ENCODE assay signal across 8 mouse cellular contexts in the genomic region with DNA sequence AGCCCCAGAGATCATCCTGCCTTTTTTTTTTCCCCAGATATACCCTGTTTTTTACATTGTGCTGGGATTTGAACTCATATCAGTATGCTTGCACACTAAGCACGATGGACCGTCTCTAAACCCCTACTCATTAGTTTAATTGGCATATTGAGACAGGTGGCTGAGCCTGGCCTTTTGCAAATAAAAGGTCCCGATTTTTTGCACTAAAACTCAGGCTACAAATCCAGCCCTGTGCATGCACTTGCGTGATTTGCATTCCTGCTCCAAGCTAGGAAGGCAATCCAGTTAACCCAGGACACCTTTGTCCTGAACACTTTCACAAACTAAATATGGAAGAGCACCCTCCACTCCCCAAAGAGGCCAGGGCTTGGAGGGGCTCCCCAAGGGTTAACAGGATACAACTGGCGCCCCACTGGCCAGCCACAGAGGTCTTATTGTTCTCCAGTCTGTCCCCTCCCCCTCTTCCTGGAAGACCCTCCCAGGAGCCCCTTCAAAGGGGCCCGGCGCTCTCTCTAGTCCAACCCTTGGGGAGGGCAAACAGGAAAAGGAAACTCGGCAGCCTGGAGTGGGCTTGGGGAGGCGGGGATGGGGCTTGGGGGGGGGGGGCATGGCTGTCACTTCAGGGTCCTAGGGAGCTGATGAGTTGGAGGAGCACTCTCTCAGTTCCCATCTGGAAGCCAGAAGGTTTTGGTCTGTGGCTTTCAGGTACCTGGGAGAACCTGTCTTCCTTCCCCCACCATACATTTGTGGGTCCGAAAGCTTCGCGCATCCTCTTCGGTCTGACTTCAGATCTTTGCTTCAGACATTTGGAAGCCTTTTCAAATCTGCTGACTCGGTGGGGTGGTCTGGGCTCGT. TPM values are rescaled to one million over a fixed set of nuclear protein-coding genes. Genes with fewer than 3 reads are reported as not detected.
DNase-seq lines count a peak whose midpoint lies in the region; ATAC-seq and TF ChIP-seq lines count a peak whose summit lies in the region.

No protein-coding gene starts in this region.

- H3K36me3 ChIP-seq in kidney, embryonic 16.5 days (ENCODE audit: insufficient read depth, low read length) = no peaks in the 10 kb centered on the region
- H3K36me3 ChIP-seq in forebrain, embryonic 14.5 days (ENCODE audit: control insufficient read depth, insufficient read depth, low read length) = no peaks in the 10 kb centered on the region
- H3K36me3 ChIP-seq in intestine, postnatal 0 days (ENCODE audit: control insufficient read depth, insufficient read depth) = no peaks in the 10 kb centered on the region
- H3K36me3 ChIP-seq in midbrain, embryonic 11.5 days (ENCODE audit: control insufficient read depth, insufficient read depth, low read length) = no peaks in the 10 kb centered on the region

- peak overlapping the region; percentile 82 for H3K9ac ChIP-seq in kidney, embryonic 16.5 days (replicated peaks; ENCODE audit: low read length)
- peak overlapping the region; percentile 54 for H3K9ac ChIP-seq in forebrain, embryonic 14.5 days (ENCODE audit: low read length)
- H3K9ac ChIP-seq in intestine, postnatal 0 days (ENCODE audit: low read depth, low read length) = peak overlapping the region; percentile 69
- peak overlapping the region; percentile 62 for H3K9ac ChIP-seq in midbrain, embryonic 11.5 days (ENCODE audit: low read length)

- H3K27me3 ChIP-seq in kidney, embryonic 16.5 days (ENCODE audit: insufficient read depth, low read length) = no peaks in the 10 kb centered on the region
- no peaks in the 10 kb centered on the region for H3K27me3 ChIP-seq in forebrain, embryonic 14.5 days (replicated peaks; ENCODE audit: control insufficient read depth, insufficient read depth, low read length)
- H3K27me3 ChIP-seq in intestine, postnatal 0 days (replicated peaks; ENCODE audit: control insufficient read depth, insufficient read depth, low read length) = no peaks in the 10 kb centered on the region
- no peaks in the 10 kb centered on the region for H3K27me3 ChIP-seq in midbrain, embryonic 11.5 days (ENCODE audit: control insufficient read depth, insufficient read depth, low read length)

- no peaks in the 10 kb centered on the region for H3K9me3 ChIP-seq in kidney, embryonic 16.5 days (ENCODE audit: low read length)
- no peaks in the 10 kb centered on the region for H3K9me3 ChIP-seq in forebrain, embryonic 14.5 days (replicated peaks; ENCODE audit: control insufficient read depth, low read length)
- H3K9me3 ChIP-seq in intestine, postnatal 0 days (ENCODE audit: control insufficient read depth) = no peaks in the 10 kb centered on the region
- H3K9me3 ChIP-seq in midbrain, embryonic 11.5 days (ENCODE audit: control insufficient read depth, low read length) = no peaks in the 10 kb centered on the region

- peak overlapping the region; percentile 53 for H3K4me3 ChIP-seq in kidney, embryonic 16.5 days (ENCODE audit: low read length)
- H3K4me3 ChIP-seq in forebrain, embryonic 14.5 days (ENCODE audit: low read depth, low read length) = peak overlapping the region; percentile 17
- peak overlapping the region; percentile 40 for H3K4me3 ChIP-seq in intestine, postnatal 0 days (ENCODE audit: low read depth, low read length)
- peak overlapping the region; percentile 28 for H3K4me3 ChIP-seq in midbrain, embryonic 11.5 days (ENCODE audit: low read depth, low read length)

- H3K27ac ChIP-seq in kidney, embryonic 16.5 days (ENCODE audit: low read length) = peak overlapping the region; percentile 99
- peak overlapping the region; percentile 63 for H3K27ac ChIP-seq in forebrain, embryonic 14.5 days (ENCODE audit: low read depth, low read length)
- H3K27ac ChIP-seq in intestine, postnatal 0 days (ENCODE audit: low read depth, low read length) = peak overlapping the region; percentile 95
- peak overlapping the region; percentile 84 for H3K27ac ChIP-seq in midbrain, embryonic 11.5 days (ENCODE audit: low read depth, low read length)

- peak overlapping the region; percentile 77 for H3K4me2 ChIP-seq in kidney, embryonic 16.5 days (replicated peaks; ENCODE audit: low read depth, low read length)
- peak overlapping the region; percentile 51 for H3K4me2 ChIP-seq in forebrain, embryonic 14.5 days (ENCODE audit: low read length)
- peak overlapping the region; percentile 71 for H3K4me2 ChIP-seq in intestine, postnatal 0 days (replicated peaks; ENCODE audit: low read depth)
- peak overlapping the region; percentile 62 for H3K4me2 ChIP-seq in midbrain, embryonic 11.5 days

- H3K4me1 ChIP-seq in kidney, embryonic 16.5 days (ENCODE audit: insufficient read depth, low read length) = peaks cover 47% of the 10 kb centered on the region
- H3K4me1 ChIP-seq in forebrain, embryonic 14.5 days (ENCODE audit: control insufficient read depth, insufficient read depth, low read length) = peaks cover 28% of the 10 kb centered on the region
- H3K4me1 ChIP-seq in intestine, postnatal 0 days (replicated peaks; ENCODE audit: control insufficient read depth, insufficient read depth, low read length) = peaks cover 4% of the 10 kb centered on the region; the same call in 1 of the 2 replicates
- peaks cover 38% of the 10 kb centered on the region for H3K4me1 ChIP-seq in midbrain, embryonic 11.5 days (ENCODE audit: control insufficient read depth, insufficient read depth, low read length)

- ATAC-seq in kidney, embryonic 16.5 days (ENCODE audit: low FRiP score, low TSS enrichment) = peak; percentile 72
- ATAC-seq in forebrain, embryonic 14.5 days = peak; percentile 71
- ATAC-seq in intestine, postnatal 0 days = no peak
- peak; percentile 88 for ATAC-seq in midbrain, embryonic 11.5 days (ENCODE audit: low FRiP score)
- ATAC-seq in frontal cortex, adult (ENCODE audit: low TSS enrichment) = no peak
- no peak for ATAC-seq in CD4-positive, CD25-positive, alpha-beta regulatory T cell, adult 4 months

- under 1% methylated on average over 14 of the region's 15 CpGs for WGBS in kidney, embryonic 16.5 days
- 1% methylated on average over 15 of the region's 15 CpGs for WGBS in forebrain, embryonic 14.5 days
- 4% methylated on average over 15 of the region's 15 CpGs for WGBS in intestine, postnatal 0 days
- WGBS in midbrain, embryonic 11.5 days = under 1% methylated on average over 14 of the region's 15 CpGs

- no peak for DNase-seq in kidney, adult 8-10 months
- DNase-seq in forebrain, embryonic 14.5 days (ENCODE audit: low spot score) = peak; percentile 75
- DNase-seq in midbrain, embryonic 11.5 days (ENCODE audit: low spot score, missing footprints) = peak; percentile 96
- DNase-seq in frontal cortex, postnatal 14 days (ENCODE audit: low spot score in 2 of 2) = no peak

- TF ChIP-seq CTCF in intestine, postnatal 0 days (IDR thresholded peaks at IDR 0.05; ENCODE audit: low read depth) = no peak

RNA-seq across cellular contexts. Expression of gene Ier2, which starts 7.1 kb away (rescaled TPM):
- 73.5 and 78.0 TPM in 2 replicates for polyA plus RNA-seq in kidney, embryonic 16.5 days (2015; fragmentation: Nextera tagmentation; extraction: Ambion mirVana)
- 26.5 and 29.3 TPM in 2 replicates for polyA plus RNA-seq in forebrain, embryonic 14.5 days (2014; fragmentation: Nextera tagmentation; extraction: Ambion mirVana)
- 77.3 and 79.4 TPM in 2 replicates for polyA plus RNA-seq in intestine, postnatal 0 days (2015; fragmentation: Nextera tagmentation; extraction: Ambion mirVana)
- polyA plus RNA-seq in midbrain, embryonic 11.5 days (2014; fragmentation: Nextera tagmentation; extraction: Ambion mirVana) = 49.9 and 52.9 TPM in 2 replicates
- 10 to 100 TPM; 39.5 to 42.6 TPM for polyA plus RNA-seq in CD4-positive, CD25-positive, alpha-beta regulatory T cell, adult 4 months (2017; shearing (Covaris generic))

RNA-seq across cellular contexts. Expression of gene Trmt1, which starts 30.5 kb away (rescaled TPM):
- polyA plus RNA-seq in kidney, embryonic 16.5 days (2015; fragmentation: Nextera tagmentation; extraction: Ambion mirVana) = 81.5 and 82.9 TPM in 2 replicates
- 47.8 and 52.3 TPM in 2 replicates for polyA plus RNA-seq in forebrain, embryonic 14.5 days (2014; fragmentation: Nextera tagmentation; extraction: Ambion mirVana)
- polyA plus RNA-seq in intestine, postnatal 0 days (2015; fragmentation: Nextera tagmentation; extraction: Ambion mirVana) = 22.3 and 23.7 TPM in 2 replicates
- polyA plus RNA-seq in midbrain, embryonic 11.5 days (2014; fragmentation: Nextera tagmentation; extraction: Ambion mirVana) = 39.9 and 45.6 TPM in 2 replicates
- polyA plus RNA-seq in CD4-positive, CD25-positive, alpha-beta regulatory T cell, adult 4 months (2017; shearing (Covaris generic)) = 10 to 100 TPM; 45.0 to 60.3 TPM

RNA-seq across cellular contexts. Expression of gene Nacc1, which starts 32.1 kb away (rescaled TPM):
- 22.5 and 26.7 TPM in 2 replicates for polyA plus RNA-seq in kidney, embryonic 16.5 days (2015; fragmentation: Nextera tagmentation; extraction: Ambion mirVana)
- 17.0 and 17.6 TPM in 2 replicates for polyA plus RNA-seq in forebrain, embryonic 14.5 days (2014; fragmentation: Nextera tagmentation; extraction: Ambion mirVana)
- 9.3 and 9.8 TPM in 2 replicates for polyA plus RNA-seq in intestine, postnatal 0 days (2015; fragmentation: Nextera tagmentation; extraction: Ambion mirVana)
- 18.6 and 21.4 TPM in 2 replicates for polyA plus RNA-seq in midbrain, embryonic 11.5 days (2014; fragmentation: Nextera tagmentation; extraction: Ambion mirVana)
- 1 to 10 TPM; 8.1 to 9.1 TPM for polyA plus RNA-seq in CD4-positive, CD25-positive, alpha-beta regulatory T cell, adult 4 months (2017; shearing (Covaris generic))

RNA-seq across cellular contexts. Expression of gene Lyl1, which starts 45.7 kb away (rescaled TPM):
- 7.9 and 8.1 TPM in 2 replicates for polyA plus RNA-seq in kidney, embryonic 16.5 days (2015; fragmentation: Nextera tagmentation; extraction: Ambion mirVana)
- 2.9 and 3.8 TPM in 2 replicates for polyA plus RNA-seq in forebrain, embryonic 14.5 days (2014; fragmentation: Nextera tagmentation; extraction: Ambion mirVana)
- 3.5 and 3.9 TPM in 2 replicates for polyA plus RNA-seq in intestine, postnatal 0 days (2015; fragmentation: Nextera tagmentation; extraction: Ambion mirVana)
- polyA plus RNA-seq in midbrain, embryonic 11.5 days (2014; fragmentation: Nextera tagmentation; extraction: Ambion mirVana) = 5.1 and 6.5 TPM in 2 replicates
- 1 to 10 TPM; 2.0 to 2.6 TPM for polyA plus RNA-seq in CD4-positive, CD25-positive, alpha-beta regulatory T cell, adult 4 months (2017; shearing (Covaris generic))

Comparison
In these comparisons a context has a peak if more than half of its experiments do, and no peak if none do; other contexts are left out.
1. ATAC-seq: peak in kidney, embryonic 16.5 days (single experiment), forebrain, embryonic 14.5 days (single experiment) and midbrain, embryonic 11.5 days (single experiment); none in intestine, postnatal 0 days (single experiment), frontal cortex, adult (single experiment) and CD4-positive, CD25-positive, alpha-beta regulatory T cell, adult 4 months (single experiment).
2. DNase-seq: peak in forebrain, embryonic 14.5 days (single experiment) and midbrain, embryonic 11.5 days (single experiment); none in kidney, adult 8-10 months (0 of 2) and frontal cortex, postnatal 14 days (0 of 2).
3. Peak in every context shown above with its lines, with median percentiles within 50 percentile points of each other: H3K27ac ChIP-seq, H3K4me2 ChIP-seq, H3K4me3 ChIP-seq and H3K9ac ChIP-seq.